Mouse (Mus musculus) forebrain, embryonic 14.5 days (tissue): Measurements from ENCODE around the gene Nudt9. TPM values are rescaled to one million over a fixed set of nuclear protein-coding genes. Genes with fewer than 3 reads are reported as not detected.
A peak's percentile ranks its signal among the peaks of the same experiment; 100 is the strongest.
"Not testable (repeated sequence)": the region's sequence is repeated elsewhere in the genome, so short reads cannot be mapped to it uniquely, and the experiment has no call there.

Source experiments
- ATAC-seq: fragments of 200-750 bp; cut with Nextera tagmentation; 2 replicates; pipeline ENCODE4 v1.8.0; 2017; ENCODE audit warnings: mild to moderate bottlenecking, moderate library complexity
- DNase-seq: peaks from one replicate; pipeline ENCODE4 v3.0.0-alpha.2; 2015; ENCODE audit warnings: low spot score
- H3K27ac ChIP-seq: fragments of 300-500 bp; sonication (generic); 2 replicates; pipeline ENCODE4 v1.5.1; 2014; ENCODE audit warnings: low read depth, mild to moderate bottlenecking, control low read depth, low read length, moderate library complexity
- H3K27me3 ChIP-seq: fragments of 300-500 bp; sonication (generic); replicated peaks from 2 replicates; pipeline ENCODE4 v1.6.1; 2014; ENCODE audit warnings: low read length, control low read depth, mixed read lengths; ENCODE audit not compliant: control insufficient read depth, insufficient read depth
- H3K36me3 ChIP-seq: fragments of 300-500 bp; sonication (generic); 2 replicates; pipeline ENCODE4 v1.6.1; 2014; ENCODE audit warnings: low read length, control low read depth; ENCODE audit not compliant: control insufficient read depth, insufficient read depth
- H3K4me1 ChIP-seq: fragments of 300-500 bp; sonication (generic); 2 replicates; pipeline ENCODE4 v1.6.1; 2014; ENCODE audit warnings: antibody characterized with exemption, low read length, control low read depth; ENCODE audit not compliant: control insufficient read depth, insufficient read depth
- H3K4me2 ChIP-seq: fragments of 300-500 bp; sonication (generic); 2 replicates; pipeline ENCODE4 v1.6.1; 2014; ENCODE audit warnings: mild to moderate bottlenecking, control low read depth, low read length
- H3K4me3 ChIP-seq: fragments of 300-500 bp; sonication (generic); 2 replicates; pipeline ENCODE4 v1.5.1; 2014; ENCODE audit warnings: low read depth, low read length, control low read depth
- H3K9ac ChIP-seq: fragments of 300-500 bp; sonication (generic); 2 replicates; pipeline ENCODE4 v1.6.1; 2014; ENCODE audit warnings: mild to moderate bottlenecking, low read length, control low read depth, moderate library complexity
- H3K9me3 ChIP-seq: fragments of 300-500 bp; sonication (generic); replicated peaks from 2 replicates; pipeline ENCODE4 v1.6.1; 2016; ENCODE audit warnings: low read length, control low read depth, mixed read lengths; ENCODE audit not compliant: control insufficient read depth
- WGBS: fragments of 180-500 bp; shearing (Covaris S2); extraction: QIAGEN DNeasy Blood & Tissue Kit; methylation state at CpG from one replicate; pipeline ENCODE4 v1.1.7; 2014; 5-methylcytosine and 5-hydroxymethylcytosine counted together
- polyA plus RNA-seq: library from polyadenylated mRNA; unstranded; fragments of >200 nt; fragmentation: Nextera tagmentation; extraction: Ambion mirVana; gene quantifications from 2 replicates; pipeline ENCODE4 v1.2.1, GENCODE M21; 2014

The Nudt9 gene
- polyA plus RNA-seq, 1 experiment from 2014 or later = 56.8 TPM

DNA sequence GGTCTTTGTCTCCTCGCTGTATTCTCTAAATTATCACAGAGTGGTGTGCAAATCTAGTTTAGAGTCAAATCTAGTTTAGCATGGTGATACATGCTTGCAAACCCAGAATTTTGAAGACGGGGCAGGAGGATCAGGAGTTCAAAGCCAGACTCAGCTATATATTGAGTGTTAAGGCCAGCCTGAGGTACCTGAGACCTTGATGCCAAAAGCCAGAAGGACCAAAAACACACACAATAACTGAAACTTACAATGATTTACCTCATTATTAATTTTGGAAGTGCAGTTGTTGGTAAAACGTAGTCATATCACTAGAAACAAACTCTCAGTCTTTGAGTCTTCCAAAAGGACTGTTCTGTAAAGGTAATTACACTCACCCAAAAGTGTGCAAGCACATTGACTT lies 36.7 kb upstream of the Nudt9 start:
- Histone ChIP-seq H3K9ac (no peak overlapping the region), H3K4me3 (no peak overlapping the region), H3K36me3 (no peaks in the 10 kb centered on the region), H3K4me1 (no peaks in the 10 kb centered on the region), H3K27ac (no peak overlapping the region), H3K9me3 (no peaks in the 10 kb centered on the region), H3K4me2 (no peak overlapping the region), H3K27me3 (no peaks in the 10 kb centered on the region)
- ATAC-seq = no peak
- WGBS = 91% methylated on average over 3 of the region's 3 CpGs
- DNase-seq = no peak

DNA sequence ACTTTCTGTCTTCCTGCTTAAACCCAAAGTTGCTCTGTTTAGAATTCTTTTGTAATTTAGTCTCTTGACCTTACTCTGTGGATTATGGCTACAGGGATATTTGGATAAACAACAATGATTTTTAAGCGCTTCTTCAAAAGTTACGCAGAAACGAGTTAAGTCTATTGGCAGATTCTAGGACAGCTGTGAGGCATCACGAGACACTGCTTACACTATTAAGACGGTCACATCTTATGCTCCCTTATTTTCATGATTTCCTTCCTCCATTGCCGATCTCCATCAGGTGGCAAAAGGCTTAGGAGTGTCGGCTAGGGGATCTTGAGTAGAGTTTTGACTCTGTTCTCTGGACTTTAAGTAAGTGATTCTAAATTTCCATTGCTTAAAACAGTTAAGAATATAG lies 35.8 kb upstream of the Nudt9 start:
- no peaks in the 10 kb centered on the region for H3K9me3 ChIP-seq
- H3K27me3 ChIP-seq = no peaks in the 10 kb centered on the region
- WGBS = 95% methylated on average over 7 of the region's 7 CpGs
- H3K4me3 ChIP-seq = no peak overlapping the region
- no peak overlapping the region for H3K27ac ChIP-seq
- no peak overlapping the region for H3K9ac ChIP-seq
- H3K36me3 ChIP-seq = no peaks in the 10 kb centered on the region
- H3K4me1 ChIP-seq = no peaks in the 10 kb centered on the region
- ATAC-seq = no peak
- no peak overlapping the region for H3K4me2 ChIP-seq
- DNase-seq = no peak

DNA sequence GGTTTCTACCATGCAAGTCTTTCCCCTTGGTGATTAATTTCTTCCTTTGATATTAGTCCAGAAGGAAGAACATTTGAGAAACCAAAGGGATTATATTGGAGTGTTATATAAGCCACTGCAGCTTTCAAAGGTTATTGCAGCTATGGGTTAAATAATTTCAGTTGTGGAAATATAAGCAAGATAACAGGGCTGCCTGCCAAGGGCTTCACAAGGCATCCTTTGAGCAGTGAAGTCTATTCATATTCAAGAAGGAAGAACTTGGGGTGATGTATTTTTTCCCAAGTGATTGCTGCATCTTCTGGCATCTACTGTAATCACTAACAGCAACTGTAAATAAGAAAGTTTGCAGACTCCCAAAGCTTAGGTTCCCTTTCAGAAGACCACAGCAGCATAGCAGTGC lies 34.7 kb upstream of the Nudt9 start:
- H3K27ac ChIP-seq = no peak overlapping the region
- DNase-seq = no peak
- no peaks in the 10 kb centered on the region for H3K36me3 ChIP-seq
- H3K9me3 ChIP-seq = no peaks in the 10 kb centered on the region
- H3K4me2 ChIP-seq = no peak overlapping the region
- no peak overlapping the region for H3K4me3 ChIP-seq
- H3K9ac ChIP-seq = no peak overlapping the region
- no peak for ATAC-seq
- no peaks in the 10 kb centered on the region for H3K4me1 ChIP-seq
- no peaks in the 10 kb centered on the region for H3K27me3 ChIP-seq

DNA sequence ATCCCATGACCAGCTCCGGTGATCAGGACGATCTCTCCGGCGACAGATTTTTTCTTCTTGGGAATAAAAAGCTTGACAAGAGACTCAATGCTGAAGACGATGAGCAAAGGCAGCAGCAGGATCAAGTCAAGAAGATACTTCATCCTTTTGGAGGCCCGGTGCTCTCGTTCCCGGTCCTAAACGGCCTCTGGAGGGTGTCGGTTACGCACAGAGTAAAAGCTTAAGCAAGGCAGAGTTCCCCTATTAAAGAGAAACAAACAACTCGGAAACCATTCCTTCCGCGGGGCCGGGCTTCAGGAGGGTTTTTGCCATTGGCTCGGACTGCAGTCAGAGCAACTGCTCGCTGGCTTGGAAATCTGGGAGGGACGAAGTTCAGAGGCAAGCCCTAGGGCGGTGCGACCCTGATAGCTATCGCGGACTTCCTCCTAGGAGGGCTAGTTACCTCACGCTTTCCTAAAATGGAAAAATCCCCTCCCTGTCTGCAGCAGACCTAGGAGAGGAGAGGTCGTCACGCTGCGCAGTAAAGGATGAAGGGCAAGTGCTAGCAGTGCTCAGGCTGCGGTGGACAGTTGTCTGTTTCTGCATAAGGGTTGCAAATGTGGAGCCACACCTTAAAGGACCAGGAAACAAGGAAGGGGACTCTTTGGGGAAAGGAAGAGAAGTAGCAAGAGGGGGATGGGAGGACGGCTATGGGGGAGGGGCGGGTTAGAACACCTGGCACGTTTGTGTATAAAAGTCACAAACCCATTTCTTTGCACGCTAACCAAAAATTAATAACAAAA lies 24.3 kb upstream of the Nudt9 start, which contains the start of gene Hsd17b11:
TSS of gene Hsd17b11 (minus strand) at position 323 of the 782 bp plus-strand sequence.
- 2% methylated on average over 31 of the region's 31 CpGs for WGBS
- peak; percentile 67 for DNase-seq
- H3K27ac ChIP-seq = no peak within 1 kb of the TSS
- H3K9me3 ChIP-seq = no peaks in the 10 kb centered on the region
- no peaks in the 10 kb centered on the region for H3K36me3 ChIP-seq
- peak within 1 kb of the TSS; percentile 58 for H3K4me2 ChIP-seq
- ATAC-seq = peak; percentile 78
- no peaks in the 10 kb centered on the region for H3K27me3 ChIP-seq
- no peaks in the 10 kb centered on the region for H3K4me1 ChIP-seq
- H3K9ac ChIP-seq = peak within 1 kb of the TSS; percentile 60
- peak within 1 kb of the TSS; percentile 35 for H3K4me3 ChIP-seq

DNA sequence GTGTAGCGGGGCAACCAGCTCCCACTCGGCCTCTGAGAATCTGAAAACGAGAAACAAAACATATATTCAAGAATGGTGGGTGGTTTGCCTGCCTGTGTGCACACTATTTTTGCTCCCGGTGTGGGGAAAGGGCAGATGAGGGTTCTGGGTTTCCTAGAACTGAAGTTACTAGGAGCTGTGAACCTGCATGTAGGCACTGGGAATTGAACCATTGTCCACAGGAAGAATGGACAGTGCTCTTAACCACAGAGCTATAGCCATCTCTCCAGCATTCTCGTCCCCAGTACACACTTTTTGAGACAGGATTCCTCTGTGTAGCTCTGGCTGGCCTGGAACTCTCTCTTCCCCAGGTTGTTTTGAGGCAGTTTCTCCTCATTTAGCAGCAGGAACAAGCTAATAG lies 23.5 kb upstream of the Nudt9 start:
- no peaks in the 10 kb centered on the region for H3K27me3 ChIP-seq
- H3K9ac ChIP-seq = no peak overlapping the region
- H3K4me2 ChIP-seq = peak overlapping the region; percentile 58
- H3K36me3 ChIP-seq = no peaks in the 10 kb centered on the region
- no peak for ATAC-seq
- DNase-seq = no peak
- no peak overlapping the region for H3K27ac ChIP-seq
- no peaks in the 10 kb centered on the region for H3K4me1 ChIP-seq
- no peaks in the 10 kb centered on the region for H3K9me3 ChIP-seq
- WGBS = 39% methylated on average over 5 of the region's 5 CpGs
- H3K4me3 ChIP-seq = no peak overlapping the region

DNA sequence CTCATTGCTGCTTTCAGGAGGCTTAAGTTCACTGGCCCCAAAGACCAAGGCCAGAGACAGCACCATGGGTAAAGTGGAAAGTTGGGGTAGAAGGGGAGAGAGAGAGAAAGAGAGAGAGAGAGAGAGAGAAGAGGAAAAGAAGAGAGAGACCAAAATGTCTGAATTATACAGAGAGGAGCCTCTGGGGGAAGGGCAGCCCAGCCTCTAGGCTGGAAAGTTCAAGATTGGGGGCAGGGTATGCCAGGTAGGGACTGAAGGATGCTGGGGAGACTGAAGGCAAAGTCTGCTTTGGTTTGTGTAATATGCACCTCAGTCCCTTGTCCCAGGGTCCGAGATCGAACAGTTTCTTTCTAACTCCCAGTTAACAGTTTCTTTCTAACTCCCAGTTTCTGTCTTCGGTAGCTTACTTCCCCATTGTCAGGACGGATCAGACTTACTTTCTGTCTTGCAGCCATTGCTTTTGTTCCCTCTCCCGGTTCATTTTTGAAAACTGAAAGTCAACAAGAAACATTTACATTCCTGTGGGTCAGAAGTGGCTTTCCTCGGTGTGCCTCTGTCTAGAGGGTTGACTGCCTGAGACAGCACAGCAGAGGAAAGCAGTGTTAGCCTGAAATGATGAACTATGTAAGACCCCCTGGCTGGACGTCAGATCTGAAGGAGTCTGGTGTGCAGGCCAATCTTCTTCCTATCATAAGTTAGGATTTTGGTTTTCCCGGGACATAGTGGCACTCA lies 22.7 kb upstream of the Nudt9 start:
- DNase-seq = no peak
- Histone ChIP-seq H3K4me3 (no peak overlapping the region), H3K36me3 (no peaks in the 10 kb centered on the region), H3K9ac (no peak overlapping the region), H3K27ac (no peak overlapping the region), H3K9me3 (no peaks in the 10 kb centered on the region), H3K27me3 (no peaks in the 10 kb centered on the region), H3K4me2 (no peak overlapping the region), H3K4me1 (no peaks in the 10 kb centered on the region)
- ATAC-seq = no peak
- WGBS = 76% methylated on average over 8 of the region's 8 CpGs

DNA sequence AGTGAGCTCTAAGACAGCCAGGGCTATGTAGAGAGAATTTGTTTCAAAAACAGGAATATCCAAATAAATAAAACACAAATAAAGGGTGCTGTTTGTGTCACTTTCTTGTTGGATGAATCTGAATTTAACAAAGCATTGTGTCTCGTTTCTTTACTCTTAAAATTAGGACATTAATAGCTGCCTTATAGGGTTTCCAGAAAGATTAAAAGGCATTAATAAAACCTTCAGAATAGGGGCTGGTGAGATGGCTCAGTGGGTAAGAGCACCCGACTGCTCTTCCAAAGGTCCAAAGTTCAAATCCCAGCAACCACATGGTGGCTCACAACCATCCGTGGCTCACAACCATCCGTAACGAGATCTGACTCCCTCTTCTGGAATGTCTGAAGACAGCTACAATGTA lies 21.9 kb upstream of the Nudt9 start:
- WGBS = 87% methylated on average over 5 of the region's 5 CpGs

DNA sequence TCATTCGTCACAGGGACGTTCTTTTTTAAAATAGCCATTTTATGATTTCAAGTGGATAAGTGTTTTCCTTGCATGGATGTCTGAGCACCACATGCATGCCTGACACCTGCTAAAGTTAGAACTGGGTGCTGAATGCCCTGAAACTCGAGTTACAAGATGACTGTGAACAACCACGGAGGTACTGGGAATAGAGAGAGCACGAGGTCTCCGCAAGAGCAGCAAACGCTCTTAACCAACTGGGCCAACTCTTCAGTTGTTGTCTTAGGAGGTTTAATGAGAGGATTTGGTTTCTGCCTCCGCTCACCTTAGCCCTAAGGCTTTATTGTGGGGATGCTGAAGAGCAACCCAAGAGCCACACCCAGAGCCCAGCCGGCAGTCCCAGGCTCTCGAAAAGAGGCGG lies 21.3 kb upstream of the Nudt9 start:
- H3K27me3 ChIP-seq = no peaks in the 10 kb centered on the region
- no peaks in the 10 kb centered on the region for H3K9me3 ChIP-seq
- no peaks in the 10 kb centered on the region for H3K4me1 ChIP-seq
- H3K4me3 ChIP-seq = no peak overlapping the region
- no peak overlapping the region for H3K27ac ChIP-seq
- no peak for DNase-seq
- no peak overlapping the region for H3K9ac ChIP-seq
- ATAC-seq = no peak
- H3K4me2 ChIP-seq = no peak overlapping the region
- H3K36me3 ChIP-seq = no peaks in the 10 kb centered on the region
- 77% methylated on average over 11 of the region's 11 CpGs for WGBS

More for the DNA sequence above, 21.9 kb upstream of the Nudt9 start:
- ATAC-seq, H3K4me3 ChIP-seq, H3K27ac ChIP-seq, H3K9me3 ChIP-seq, H3K4me1 ChIP-seq, H3K27me3 ChIP-seq, H3K9ac ChIP-seq, DNase-seq, H3K36me3 ChIP-seq, H3K4me2 ChIP-seq: not testable (repeated sequence)

DNA sequence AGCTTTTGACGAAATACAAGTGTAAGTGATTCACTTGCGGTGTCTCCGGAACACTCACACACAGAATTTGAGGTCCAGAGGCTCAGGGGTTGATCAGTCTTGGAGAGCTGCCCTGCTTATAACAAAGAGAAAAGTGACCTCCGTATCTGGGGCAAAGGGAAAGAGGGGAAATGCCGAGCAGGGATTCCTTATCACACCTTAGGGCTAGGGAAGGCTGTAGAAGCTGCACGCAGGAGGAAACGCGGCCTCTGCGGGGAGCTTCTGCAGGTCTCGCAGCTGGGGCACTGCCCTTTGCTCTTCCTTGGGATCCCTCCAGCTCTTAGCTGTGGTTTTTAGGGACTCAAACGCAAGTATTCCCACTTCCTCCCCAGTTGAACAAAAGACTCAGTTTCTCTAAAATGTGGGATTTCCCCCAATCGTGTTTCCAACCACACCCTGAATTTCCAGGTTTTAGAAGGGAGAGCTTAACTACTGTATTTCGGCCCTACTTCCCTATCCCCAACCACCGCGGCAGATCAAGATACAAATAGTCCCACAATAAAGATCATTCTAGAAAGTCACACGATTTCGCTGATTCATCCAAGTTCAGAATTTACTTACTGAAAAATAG lies 20.8 kb upstream of the Nudt9 start:
- H3K27me3 ChIP-seq = no peaks in the 10 kb centered on the region
- H3K36me3 ChIP-seq = no peaks in the 10 kb centered on the region
- DNase-seq (no peak), ATAC-seq (no peak)
- H3K9me3 ChIP-seq = no peaks in the 10 kb centered on the region
- no peak overlapping the region for H3K4me3 ChIP-seq
- no peak overlapping the region for H3K9ac ChIP-seq
- H3K4me1 ChIP-seq = no peaks in the 10 kb centered on the region
- 45% methylated on average over 17 of the region's 17 CpGs for WGBS
- H3K27ac ChIP-seq = no peak overlapping the region
- H3K4me2 ChIP-seq = no peak overlapping the region
